ENCODE assay signal across 17 mouse cellular contexts in the genomic region with DNA sequence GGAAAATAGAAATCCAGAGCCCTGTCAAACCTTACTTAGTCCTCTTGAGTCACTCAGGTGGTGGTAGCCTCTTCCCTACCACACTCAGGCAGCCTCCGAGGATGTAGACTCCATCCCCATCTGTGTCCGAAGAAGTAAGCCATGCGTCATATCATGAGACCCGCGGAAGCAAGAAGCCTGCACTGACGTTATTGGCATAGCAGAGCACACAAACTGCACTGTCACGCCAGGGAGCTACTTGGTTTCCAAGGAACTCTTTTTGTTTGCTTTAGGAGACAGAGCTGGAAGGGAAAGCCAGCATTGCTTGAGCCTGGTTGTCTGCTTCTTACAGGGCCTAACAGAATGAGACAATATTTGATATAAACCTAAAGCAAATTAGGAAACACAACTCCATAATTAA.
A peak's percentile ranks its signal among the peaks of the same experiment; 100 is the strongest.
DNase-seq lines count a peak whose midpoint lies in the region; ATAC-seq and TF ChIP-seq lines count a peak whose summit lies in the region.
"Had no signal": no experiment of that assay in that cellular context is flagged by ENCODE, and none has a peak within 500 bp of the region (broad histone marks: within the 10 kb centered on the region; RNA-seq: fewer than 3 reads in every experiment).

No protein-coding gene starts in this region.

- no peaks in the 10 kb centered on the region for H3K9me3 ChIP-seq in lung, postnatal 0 days (ENCODE audit: low read length)
- no peaks in the 10 kb centered on the region for H3K9me3 ChIP-seq in stomach, postnatal 0 days (ENCODE audit: control insufficient read depth, low read length)
- H3K9me3 ChIP-seq in midbrain, embryonic 13.5 days = no peaks in the 10 kb centered on the region
- H3K9me3 ChIP-seq: forebrain, embryonic 13.5 days; heart, embryonic 13.5 days; lung, embryonic 15.5 days; neural tube, embryonic 12.5 days had no signal

- H3K27ac ChIP-seq in lung, postnatal 0 days (ENCODE audit: low read length) = no peak overlapping the region
- no peak overlapping the region; the same call in 1 of the 2 replicates for H3K27ac ChIP-seq in stomach, postnatal 0 days (replicated peaks)
- no peak overlapping the region for H3K27ac ChIP-seq in midbrain, embryonic 13.5 days
- H3K27ac ChIP-seq: forebrain, embryonic 13.5 days; heart, embryonic 13.5 days; lung, embryonic 15.5 days; neural tube, embryonic 12.5 days had no signal

- H3K9ac ChIP-seq in lung, postnatal 0 days (replicated peaks; ENCODE audit: low read depth) = no peak overlapping the region
- no peak overlapping the region for H3K9ac ChIP-seq in stomach, postnatal 0 days (ENCODE audit: low read length)
- no peak overlapping the region for H3K9ac ChIP-seq in midbrain, embryonic 13.5 days (replicated peaks)
- H3K9ac ChIP-seq: forebrain, embryonic 13.5 days; heart, embryonic 13.5 days; lung, embryonic 15.5 days; neural tube, embryonic 12.5 days had no signal

- 65% methylated on average over 7 of the region's 7 CpGs for WGBS in lung, postnatal 0 days
- 35% methylated on average over 7 of the region's 7 CpGs for WGBS in stomach, postnatal 0 days
- 88% methylated on average over 7 of the region's 7 CpGs for WGBS in midbrain, embryonic 13.5 days

- no peak for ATAC-seq in lung, postnatal 0 days
- ATAC-seq in stomach, postnatal 0 days (ENCODE audit: low FRiP score, low TSS enrichment) = peak; percentile 86
- ATAC-seq in midbrain, embryonic 13.5 days = no peak
- ATAC-seq: forebrain, embryonic 13.5 days had no signal

- H3K36me3 ChIP-seq in lung, postnatal 0 days (ENCODE audit: insufficient read depth, low read length) = no peaks in the 10 kb centered on the region
- H3K36me3 ChIP-seq in stomach, postnatal 0 days (ENCODE audit: control insufficient read depth, insufficient read depth, low read length) = no peaks in the 10 kb centered on the region
- peaks cover 3% of the 10 kb centered on the region; the same call in 1 of the 2 replicates for H3K36me3 ChIP-seq in midbrain, embryonic 13.5 days
- H3K36me3 ChIP-seq: heart, embryonic 13.5 days; lung, embryonic 15.5 days; neural tube, embryonic 12.5 days had no signal

- H3K27me3 ChIP-seq in lung, postnatal 0 days (replicated peaks; ENCODE audit: insufficient read depth, low read length) = no peaks in the 10 kb centered on the region
- H3K27me3 ChIP-seq in stomach, postnatal 0 days (ENCODE audit: control insufficient read depth, insufficient read depth, low read length) = no peaks in the 10 kb centered on the region
- H3K27me3 ChIP-seq in midbrain, embryonic 13.5 days = no peaks in the 10 kb centered on the region
- H3K27me3 ChIP-seq: forebrain, embryonic 13.5 days; heart, embryonic 13.5 days; lung, embryonic 15.5 days; neural tube, embryonic 12.5 days had no signal

- peak; percentile 31 for DNase-seq in gastrocnemius, adult 18-20 months (ENCODE audit: low spot score)
- no peak for DNase-seq in gastrocnemius, adult 8-10 months (ENCODE audit: low spot score in 2 of 2)
- DNase-seq in lung, postnatal 0 days (ENCODE audit: low spot score) = peak; percentile 13
- DNase-seq in lung, postnatal 14 days = no peak
- DNase-seq in layer of hippocampus, adult 9-11 months = peak; percentile 28
- no peak for DNase-seq in stomach, postnatal 0 days (ENCODE audit: low spot score)
- DNase-seq: adrenal gland, postnatal 25 days; heart, postnatal 36 days; kidney, adult 8-10 months; kidney, postnatal 36 days; right cerebral cortex, postnatal 14 days; thymus, adult 18-20 months had no signal

- H3K4me1 ChIP-seq in lung, postnatal 0 days (ENCODE audit: insufficient read depth, low read depth, low read length) = no peaks in the 10 kb centered on the region
- H3K4me1 ChIP-seq in stomach, postnatal 0 days (replicated peaks; ENCODE audit: control insufficient read depth, insufficient read depth) = no peaks in the 10 kb centered on the region
- H3K4me1 ChIP-seq in midbrain, embryonic 13.5 days (replicated peaks) = no peaks in the 10 kb centered on the region
- H3K4me1 ChIP-seq: forebrain, embryonic 13.5 days; heart, embryonic 13.5 days; lung, embryonic 15.5 days; neural tube, embryonic 12.5 days had no signal

- no peak overlapping the region for H3K4me2 ChIP-seq in lung, postnatal 0 days (replicated peaks; ENCODE audit: low read depth, low read length)
- no peak overlapping the region for H3K4me2 ChIP-seq in stomach, postnatal 0 days (replicated peaks; ENCODE audit: low read depth)
- no peak overlapping the region for H3K4me2 ChIP-seq in midbrain, embryonic 13.5 days (replicated peaks)
- H3K4me2 ChIP-seq: forebrain, embryonic 13.5 days; heart, embryonic 13.5 days; lung, embryonic 15.5 days; neural tube, embryonic 12.5 days had no signal

- no peak overlapping the region for H3K4me3 ChIP-seq in lung, postnatal 0 days (ENCODE audit: low read depth, low read length)
- no peak overlapping the region for H3K4me3 ChIP-seq in stomach, postnatal 0 days (ENCODE audit: low read depth, low read length)
- H3K4me3 ChIP-seq in midbrain, embryonic 13.5 days (replicated peaks) = no peak overlapping the region
- H3K4me3 ChIP-seq: forebrain, embryonic 13.5 days; heart, embryonic 13.5 days; lung, embryonic 15.5 days; neural tube, embryonic 12.5 days had no signal

- no peak for TF ChIP-seq CTCF in lung, postnatal 0 days (IDR thresholded peaks at IDR 0.05)
- no peak for TF ChIP-seq CTCF in stomach, postnatal 0 days (IDR thresholded peaks at IDR 0.05; ENCODE audit: low read depth)

- no peak for TF ChIP-seq EP300 in lung, postnatal 0 days (IDR thresholded peaks at IDR 0.05)
- TF ChIP-seq EP300 in stomach, postnatal 0 days (optimal IDR thresholded peaks at IDR 0.05) = no peak

Comparison
In these comparisons a context has a peak if more than half of its experiments do, and no peak if none do; other contexts are left out.
1. DNase-seq: peak in gastrocnemius, adult 18-20 months (single experiment), lung, postnatal 0 days (single experiment) and layer of hippocampus, adult 9-11 months (single experiment); none in gastrocnemius, adult 8-10 months (0 of 2), lung, postnatal 14 days (single experiment) and stomach, postnatal 0 days (single experiment).